Mouse (Mus musculus): ENCODE results near the gene Cd40.
A peak's percentile ranks its signal among the peaks of the same experiment; 100 is the strongest.

The Cd40 gene

GRCm38 (mm10) chr2:165100749-165101148 lies 45.3 kb downstream of the Cd40 start:
- no peak for DNase-seq (ENCODE audit: low read depth, low spot score)

- DNase-seq (ENCODE audit: low read depth, low spot score): no peak
Observed at GRCm38 (mm10) chr2:165102920-165103319, 47.5 kb downstream of the Cd40 start.

GRCm38 (mm10) chr2:165105513-165106079 lies 50.2 kb downstream of the Cd40 start:
- no peak for DNase-seq (ENCODE audit: low read depth, low spot score)

GRCm38 (mm10) chr2:165106585-165106984 lies 51.2 kb downstream of the Cd40 start:
- DNase-seq (ENCODE audit: low read depth, low spot score): no peak

GRCm38 (mm10) chr2:165112149-165112548 lies 56.7 kb downstream of the Cd40 start:
- DNase-seq (ENCODE audit: low read depth, low spot score): peak; percentile 95

GRCm38 (mm10) chr2:165113733-165114132 lies 58.3 kb downstream of the Cd40 start:
- peak; percentile 91 for DNase-seq (ENCODE audit: low read depth, low spot score)

- no peak for DNase-seq (ENCODE audit: low read depth, low spot score)
Observed at GRCm38 (mm10) chr2:165120765-165121164, 65.3 kb downstream of the Cd40 start.

GRCm38 (mm10) chr2:165121206-165121840 lies 65.9 kb downstream of the Cd40 start:
- peak; percentile 80 for DNase-seq (ENCODE audit: low read depth, low spot score)
